Mouse (Mus musculus) kidney, postnatal 10 days (tissue): ENCODE results near the gene Alg14.

Experiments used
- DNase-seq: peaks from one replicate; pipeline ENCODE4 v3.0.0; 2021; ENCODE audit warnings: mixed read lengths

Gene Alg14

GRCm38 (mm10) chr3:121291560-121292258 lies at the start of gene Alg14:
Gene Alg14 (plus strand): TSS chr3:121291773.
- peak; percentile 98 for DNase-seq

GRCm38 (mm10) chr3:121242111-121242936 lies 49.2 kb upstream of the Alg14 start:
- DNase-seq: no peak

- no peak for DNase-seq
These were observed 48.6 kb upstream of the Alg14 start for GRCm38 (mm10) chr3:121242941-121243340.

GRCm38 (mm10) chr3:121250048-121250447 lies 41.5 kb upstream of the Alg14 start:
- DNase-seq: peak; percentile 27

- peak; percentile 20 for DNase-seq
These were observed 40.8 kb upstream of the Alg14 start for GRCm38 (mm10) chr3:121250576-121251433.

GRCm38 (mm10) chr3:121255501-121255900 lies 36.1 kb upstream of the Alg14 start:
- DNase-seq: no peak

- no peak for DNase-seq
These were observed 35.4 kb upstream of the Alg14 start for GRCm38 (mm10) chr3:121256131-121256530.

- no peak for DNase-seq
These were observed 34.2 kb upstream of the Alg14 start for GRCm38 (mm10) chr3:121257418-121257817.

- peak; percentile 30 for DNase-seq
These were observed 32.8 kb upstream of the Alg14 start for GRCm38 (mm10) chr3:121258521-121259478.

- no peak for DNase-seq
These were observed 31.5 kb upstream of the Alg14 start for GRCm38 (mm10) chr3:121260041-121260440.

- no peak for DNase-seq
These were observed 30.7 kb upstream of the Alg14 start for GRCm38 (mm10) chr3:121260831-121261230.

GRCm38 (mm10) chr3:121261251-121261650 lies 30.3 kb upstream of the Alg14 start:
- no peak for DNase-seq

GRCm38 (mm10) chr3:121261939-121262520 lies 29.5 kb upstream of the Alg14 start:
- no peak for DNase-seq

GRCm38 (mm10) chr3:121262521-121263204 lies 28.9 kb upstream of the Alg14 start:
- peak; percentile 75 for DNase-seq

GRCm38 (mm10) chr3:121263205-121263548 lies 28.4 kb upstream of the Alg14 start:
- peak; percentile 75 for DNase-seq

GRCm38 (mm10) chr3:121264242-121264641 lies 27.3 kb upstream of the Alg14 start:
- no peak for DNase-seq

- DNase-seq: no peak
These were observed 24.3 kb upstream of the Alg14 start for GRCm38 (mm10) chr3:121267283-121267682.

GRCm38 (mm10) chr3:121272577-121272976 lies 19.0 kb upstream of the Alg14 start:
- no peak for DNase-seq

- no peak for DNase-seq
These were observed 17.6 kb upstream of the Alg14 start for GRCm38 (mm10) chr3:121274010-121274409.

- DNase-seq: no peak
These were observed 14.6 kb upstream of the Alg14 start for GRCm38 (mm10) chr3:121277009-121277408.

- DNase-seq: no peak
These were observed 14.0 kb upstream of the Alg14 start for GRCm38 (mm10) chr3:121277557-121277956.
